Mouse (Mus musculus) embryo, embryonic 10 days (tissue): ENCODE data around the gene Sdc3.

Source experiments
- DNase-seq: peaks from one replicate; pipeline ENCODE4 v3.0.0-alpha.2; 2015; ENCODE audit warnings: low spot score

Gene Sdc3

DNA sequence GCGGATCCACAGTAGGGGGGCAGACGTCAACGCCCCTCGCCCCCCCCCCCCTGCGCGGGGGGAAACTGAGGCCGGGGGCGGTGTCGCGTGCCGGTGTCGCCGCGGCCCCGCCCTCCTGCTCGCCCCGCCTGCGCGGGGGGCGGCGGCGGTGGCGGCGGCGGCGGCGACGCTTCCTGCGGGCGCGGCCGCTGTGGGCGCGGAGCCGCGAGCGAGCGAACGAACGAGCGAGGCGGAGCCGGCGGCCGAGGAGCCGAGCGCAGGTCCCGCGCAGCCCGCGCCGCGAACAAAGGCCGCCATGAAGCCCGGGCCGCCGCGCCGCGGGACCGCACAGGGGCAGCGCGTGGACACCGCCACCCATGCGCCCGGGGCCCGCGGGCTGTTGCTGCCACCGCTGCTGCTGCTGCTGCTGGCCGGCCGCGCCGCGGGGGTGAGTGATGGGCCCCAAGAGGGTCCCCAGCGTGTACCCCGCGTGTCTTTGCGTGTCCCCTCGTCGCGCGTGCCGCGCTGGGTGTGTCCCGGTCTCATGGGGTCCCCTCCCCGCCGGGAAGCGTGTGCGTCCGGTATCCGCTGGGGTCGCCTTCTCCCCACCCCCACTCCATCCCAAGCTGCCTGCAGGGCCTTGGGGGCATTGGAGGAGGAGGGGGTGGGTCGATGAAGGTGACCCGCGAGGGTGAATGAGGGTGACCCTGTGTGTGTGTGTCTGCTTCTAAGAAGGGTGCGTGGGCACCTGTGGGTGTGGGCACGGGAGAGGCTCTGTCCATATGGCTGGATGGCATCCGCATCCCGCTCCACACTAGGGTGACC lies at the start of gene Sdc3:
Gene Sdc3 (plus strand): TSS at position 162 of the 804 bp plus-strand sequence.
- no peak for DNase-seq

DNA sequence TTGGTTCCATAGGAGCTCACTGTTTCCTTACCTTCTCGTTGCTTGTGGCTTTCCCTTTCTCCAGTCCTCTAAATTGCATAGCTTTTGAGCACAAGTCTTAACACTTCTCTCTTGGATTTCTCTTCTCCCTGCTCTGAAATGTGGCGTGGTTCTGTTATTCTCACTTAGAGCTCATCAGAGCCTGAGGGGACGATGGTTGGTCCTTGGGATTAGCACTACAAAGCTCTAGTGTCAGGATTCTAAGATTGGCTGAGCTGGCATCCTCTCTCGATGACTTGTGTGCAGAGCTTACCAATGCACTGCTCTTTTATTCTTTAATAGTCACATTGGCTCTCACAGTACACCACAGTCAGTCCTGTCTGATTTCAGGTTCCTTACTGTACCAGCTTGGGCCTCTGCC lies 48.3 kb upstream of the Sdc3 start:
- DNase-seq = no peak

DNA sequence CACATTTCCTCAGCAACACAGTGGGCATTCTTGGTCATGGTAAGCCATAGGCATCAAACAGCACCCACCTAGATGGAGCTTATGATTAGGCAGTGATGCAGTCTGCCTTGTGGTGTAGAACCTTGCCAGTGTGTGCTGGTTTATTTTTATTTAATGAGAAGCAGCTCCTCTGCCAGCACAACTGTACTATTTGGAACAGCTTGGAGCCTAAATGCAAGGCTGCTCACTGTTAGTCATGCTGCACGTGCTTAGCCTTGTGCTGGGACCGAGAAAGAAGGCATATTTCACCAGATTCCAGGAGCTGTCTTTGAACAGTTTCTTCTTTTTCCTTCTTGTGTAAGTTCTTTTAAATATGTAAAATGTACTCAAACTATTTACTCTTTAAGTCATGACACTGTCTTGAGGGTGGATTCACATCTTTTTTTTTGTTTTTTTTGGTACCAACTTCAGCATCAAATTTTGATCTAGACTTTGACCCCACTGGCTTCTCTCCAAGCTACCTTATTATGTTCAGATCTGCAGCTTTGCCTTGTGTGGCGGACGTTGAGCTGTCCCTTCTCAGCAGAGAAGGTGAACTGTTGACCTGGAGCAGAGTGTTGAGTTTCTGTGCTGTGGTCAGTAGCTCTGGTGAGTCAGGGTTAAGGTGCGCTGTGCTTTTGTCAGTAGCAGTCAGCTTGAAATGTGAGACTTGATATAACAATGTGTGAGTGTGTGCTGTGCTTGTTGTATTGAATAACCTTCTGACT lies 46.6 kb upstream of the Sdc3 start:
- DNase-seq = no peak

DNA sequence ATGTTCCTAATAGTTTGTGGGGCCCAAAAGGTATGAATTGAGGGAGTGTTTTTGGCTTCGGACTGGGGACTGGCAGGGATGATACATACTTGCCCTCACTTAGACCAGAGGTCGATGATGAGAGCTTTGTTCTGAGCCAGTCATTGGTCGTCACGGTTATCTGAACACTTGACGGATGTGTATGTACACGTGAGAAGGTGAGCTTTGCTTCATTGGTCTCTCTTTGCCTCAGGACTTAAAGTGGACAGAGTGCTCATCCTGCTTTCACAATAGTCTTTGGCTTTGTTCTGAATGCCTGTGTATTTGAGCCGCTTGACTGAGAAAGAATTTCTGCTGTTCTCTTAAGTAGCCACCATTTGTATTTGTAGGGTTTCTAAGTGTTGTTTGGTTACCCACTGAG lies 42.8 kb upstream of the Sdc3 start:
- no peak for DNase-seq

DNA sequence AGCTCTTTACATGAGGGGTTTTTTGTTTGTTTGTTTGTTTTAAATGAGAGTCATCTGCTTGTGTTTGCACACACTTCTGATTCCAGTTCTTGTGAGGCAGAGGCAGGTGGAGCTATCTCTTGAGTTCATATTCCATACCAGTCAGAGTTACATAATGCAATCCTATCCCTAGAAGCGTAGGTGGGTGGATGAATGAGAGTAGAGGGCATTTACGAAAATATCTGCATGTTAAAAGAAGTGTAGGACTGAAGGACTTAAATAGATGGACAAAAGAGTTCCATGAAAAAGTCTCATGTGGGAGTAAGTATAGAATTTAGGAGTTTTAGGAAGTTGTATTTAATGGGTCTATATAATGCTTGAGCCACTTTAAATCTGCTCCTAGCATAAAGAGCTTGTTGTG lies 40.4 kb upstream of the Sdc3 start:
- DNase-seq = no peak

DNA sequence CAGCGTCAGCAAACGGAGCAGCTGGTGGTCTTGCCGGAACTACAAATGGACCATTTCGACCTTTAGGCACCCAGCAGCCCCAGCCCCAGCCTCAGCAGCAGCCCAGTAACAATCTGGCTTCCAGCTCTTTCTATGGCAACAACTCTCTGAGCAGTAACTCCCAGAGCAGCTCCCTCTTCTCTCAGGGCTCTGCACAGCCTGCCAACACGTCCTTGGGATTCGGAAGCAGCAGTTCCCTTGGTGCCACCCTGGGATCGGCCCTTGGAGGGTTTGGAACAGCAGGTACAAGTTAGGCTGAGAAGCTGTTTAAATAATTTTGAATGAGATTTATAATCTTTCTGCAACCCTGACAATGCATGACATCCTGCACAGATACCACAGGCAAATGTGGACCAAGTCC lies 39.7 kb upstream of the Sdc3 start:
- DNase-seq = no peak

DNA sequence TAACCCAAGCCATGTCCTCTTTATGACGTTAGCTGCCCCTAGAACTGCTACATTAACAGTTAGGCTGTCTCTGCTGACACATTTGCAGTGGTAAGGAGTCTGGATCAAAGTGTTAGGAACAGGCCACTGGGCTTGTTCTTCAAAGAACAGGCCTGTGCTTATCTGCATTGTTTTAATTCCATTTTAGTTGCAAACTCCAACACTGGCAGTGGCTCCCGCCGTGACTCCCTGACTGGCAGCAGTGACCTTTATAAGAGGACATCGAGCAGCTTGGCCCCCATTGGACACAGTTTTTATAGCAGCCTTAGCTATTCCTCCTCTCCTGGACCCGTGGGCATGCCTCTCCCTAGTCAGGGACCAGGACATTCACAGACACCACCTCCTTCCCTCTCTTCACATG lies 38.6 kb upstream of the Sdc3 start:
- DNase-seq = no peak

DNA sequence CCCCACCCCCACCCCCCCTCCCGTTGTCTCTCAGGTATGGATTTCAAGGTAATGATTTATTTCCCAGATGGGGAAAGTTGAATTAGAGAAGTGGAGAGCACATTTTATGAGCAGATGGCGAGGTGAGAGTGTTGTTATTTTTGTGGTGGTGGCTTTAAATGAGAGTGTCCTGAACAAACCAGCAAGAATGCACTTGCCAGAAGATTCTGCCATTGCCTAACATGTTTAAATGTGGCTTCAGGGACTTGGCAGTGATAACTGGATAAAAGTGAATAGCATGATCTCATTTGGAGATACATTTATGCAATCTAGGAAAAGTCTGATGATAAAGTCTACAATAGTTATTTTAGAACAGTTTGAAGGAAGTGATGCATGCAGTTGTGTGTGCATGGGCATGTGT lies 37.6 kb upstream of the Sdc3 start:
- DNase-seq = no peak

DNA sequence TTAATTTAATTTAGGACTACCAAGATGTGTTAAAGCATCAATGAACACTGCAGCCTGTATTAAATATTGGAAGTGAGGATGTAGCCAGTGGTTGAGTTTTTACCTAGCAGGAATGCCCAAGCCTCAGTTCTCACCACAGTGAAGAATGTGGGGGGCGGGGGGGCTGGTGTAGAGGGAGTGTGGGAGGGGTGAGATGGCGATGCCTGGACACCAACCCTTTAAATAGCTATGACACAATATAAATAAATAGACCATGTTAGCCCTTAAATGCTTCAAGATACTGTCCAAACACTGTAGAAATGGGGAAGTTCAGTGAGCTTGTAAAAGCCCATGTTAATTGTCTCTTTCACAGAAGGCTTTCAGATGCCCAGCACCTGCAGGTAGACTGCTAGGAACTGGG lies 32.5 kb upstream of the Sdc3 start:
- DNase-seq = no peak

DNA sequence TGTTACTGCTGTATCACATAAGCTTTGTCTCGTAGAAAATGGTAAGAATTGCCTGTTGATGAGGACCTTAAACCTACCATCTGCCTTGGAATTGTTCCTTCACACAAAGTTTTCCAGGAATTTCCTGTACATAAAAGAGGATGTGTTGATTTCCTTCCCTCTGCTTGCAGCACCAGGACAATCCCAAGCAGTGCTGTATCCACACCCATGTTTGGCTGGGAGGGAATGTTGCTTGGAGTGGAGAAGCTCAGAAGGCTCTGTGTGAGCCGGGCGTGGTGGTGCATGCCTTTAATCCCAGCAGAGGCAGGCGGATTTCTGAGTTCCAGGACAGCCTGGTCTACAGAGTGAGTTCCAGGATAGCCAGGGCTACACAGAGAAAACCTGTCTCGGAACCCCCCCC lies 30.5 kb upstream of the Sdc3 start:
- DNase-seq = no peak

DNA sequence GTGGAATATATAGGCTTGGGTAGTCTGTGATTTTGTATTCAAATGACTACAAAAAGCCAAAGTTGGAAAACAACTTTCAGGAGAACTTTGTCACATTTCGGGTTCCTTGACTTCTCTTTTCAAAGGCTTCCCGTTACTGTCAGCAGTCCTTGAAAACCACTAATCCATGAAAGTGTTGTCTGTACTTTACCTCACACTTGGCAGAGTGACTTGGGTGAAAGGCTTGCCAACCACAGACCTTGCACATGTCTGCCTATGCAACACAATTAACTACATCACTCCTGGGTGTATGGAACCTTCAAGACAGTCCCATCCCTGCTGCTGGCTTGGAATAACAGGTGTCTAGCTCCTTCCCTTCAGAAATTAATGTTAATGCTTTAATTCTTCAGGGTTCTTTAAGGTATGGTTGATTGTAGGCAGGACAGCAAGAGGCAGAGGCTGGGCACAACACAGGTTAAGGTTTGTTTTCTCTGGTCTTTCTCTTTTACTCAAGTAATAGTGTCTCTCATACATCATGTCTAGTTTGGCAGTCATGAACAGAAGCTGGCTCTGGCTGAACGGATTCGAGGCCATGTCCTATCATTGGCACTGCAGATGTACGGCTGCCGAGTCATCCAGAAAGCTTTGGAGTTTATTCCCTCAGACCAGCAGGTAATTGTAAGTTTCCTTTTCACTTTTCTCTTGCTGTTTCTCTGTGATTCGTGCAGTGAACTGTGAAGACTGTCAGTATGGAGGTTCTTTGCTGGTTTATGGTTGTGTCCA lies 26.8 kb upstream of the Sdc3 start:
- no peak for DNase-seq

DNA sequence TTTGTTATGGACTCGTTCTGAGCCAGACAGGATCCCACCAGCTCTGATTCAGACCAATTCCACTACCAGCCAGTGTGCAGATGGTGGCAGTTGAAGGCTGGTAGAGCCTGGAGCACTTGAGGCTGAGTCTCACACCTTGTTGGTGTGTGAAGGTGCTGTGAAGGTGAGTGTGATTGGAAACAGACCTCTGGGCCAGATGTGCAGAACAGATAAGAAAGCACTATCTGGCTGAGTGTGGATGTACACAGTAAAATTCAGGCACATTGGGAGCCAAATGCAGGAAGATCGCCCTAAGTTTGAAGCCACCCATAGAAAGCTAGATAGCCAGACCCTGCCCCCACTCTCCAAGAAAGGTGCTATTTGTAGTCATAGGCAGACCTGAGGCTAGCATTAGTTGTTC lies 25.9 kb upstream of the Sdc3 start:
- no peak for DNase-seq

DNA sequence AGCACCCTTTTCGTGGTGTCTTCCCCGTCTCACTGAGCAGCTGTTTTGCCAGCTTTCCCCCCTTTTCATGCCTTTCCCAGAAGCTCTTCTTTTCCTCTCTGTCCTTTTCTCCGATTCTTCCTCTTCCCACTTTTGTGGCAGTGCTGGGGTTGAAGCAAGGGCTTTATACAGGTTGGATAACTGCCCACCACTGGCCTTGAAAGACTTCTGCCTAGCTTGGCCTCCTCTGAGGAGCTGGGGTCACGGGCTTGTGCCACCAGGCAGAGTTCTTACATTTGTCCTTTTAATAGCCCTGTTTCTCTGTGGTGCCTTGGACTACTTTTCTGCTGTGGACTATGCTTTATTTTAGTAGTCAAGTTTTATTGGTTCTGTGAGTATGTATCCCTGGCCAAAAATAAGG lies 25.4 kb upstream of the Sdc3 start:
- no peak for DNase-seq

DNA sequence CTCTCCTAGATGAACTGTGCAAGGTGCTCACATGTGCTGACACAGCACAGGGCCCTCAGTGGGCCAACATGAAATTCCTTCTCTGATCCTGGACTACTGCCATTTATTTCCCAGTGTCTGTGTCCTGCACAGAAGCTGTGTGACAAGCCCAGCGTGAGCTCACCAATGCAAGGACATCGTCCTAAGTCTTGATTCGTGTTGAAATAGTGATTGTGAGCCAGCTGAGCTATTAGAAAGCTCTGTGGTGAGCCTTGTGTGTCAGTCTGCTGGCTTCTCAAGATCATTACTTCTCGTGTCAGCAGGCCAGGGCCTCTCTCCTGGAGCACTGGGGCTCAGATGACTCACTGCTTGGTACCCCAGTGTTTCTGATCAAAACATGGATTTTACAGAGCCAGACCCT lies 18.4 kb upstream of the Sdc3 start:
- DNase-seq = no peak

DNA sequence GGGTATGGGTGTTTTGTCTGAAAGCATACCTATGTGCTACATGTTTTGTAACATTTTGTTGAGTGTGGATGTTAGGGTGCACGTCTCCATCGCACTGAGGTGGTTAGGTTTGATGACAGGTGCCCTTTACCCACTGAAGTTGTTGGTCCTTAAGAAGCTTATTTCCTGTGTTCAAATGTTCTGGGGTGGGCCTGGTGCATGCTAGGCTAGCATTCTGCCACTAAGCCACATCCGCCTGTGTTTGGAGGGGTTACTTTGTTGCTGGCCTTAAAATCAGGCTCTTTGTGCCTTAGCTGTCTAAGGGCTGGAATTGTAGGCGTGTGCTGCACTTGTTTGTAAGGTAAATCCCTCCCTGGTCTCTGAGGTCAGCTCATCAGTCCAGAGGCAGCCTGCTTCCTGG lies 17.5 kb upstream of the Sdc3 start:
- no peak for DNase-seq

DNA sequence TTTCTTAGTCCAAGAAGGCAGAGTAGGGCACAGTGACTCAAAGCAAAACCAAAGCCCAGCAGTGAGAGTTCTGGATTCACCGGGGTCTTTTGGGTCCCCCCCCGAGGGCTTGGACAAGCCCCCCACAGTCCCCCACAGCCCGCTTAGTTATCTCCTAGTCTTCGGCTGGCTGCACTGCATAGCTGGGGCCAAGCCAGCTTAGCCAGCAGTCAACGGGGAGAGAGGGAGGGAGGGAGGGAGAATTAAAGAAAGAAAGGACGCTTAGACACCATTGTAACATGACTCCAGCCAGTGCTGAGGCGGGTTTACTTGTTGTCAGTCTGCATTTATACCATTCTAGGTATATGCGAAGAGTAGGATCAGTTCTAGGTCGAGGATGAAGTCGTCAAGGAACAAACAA lies 14.7 kb upstream of the Sdc3 start:
- no peak for DNase-seq

DNA sequence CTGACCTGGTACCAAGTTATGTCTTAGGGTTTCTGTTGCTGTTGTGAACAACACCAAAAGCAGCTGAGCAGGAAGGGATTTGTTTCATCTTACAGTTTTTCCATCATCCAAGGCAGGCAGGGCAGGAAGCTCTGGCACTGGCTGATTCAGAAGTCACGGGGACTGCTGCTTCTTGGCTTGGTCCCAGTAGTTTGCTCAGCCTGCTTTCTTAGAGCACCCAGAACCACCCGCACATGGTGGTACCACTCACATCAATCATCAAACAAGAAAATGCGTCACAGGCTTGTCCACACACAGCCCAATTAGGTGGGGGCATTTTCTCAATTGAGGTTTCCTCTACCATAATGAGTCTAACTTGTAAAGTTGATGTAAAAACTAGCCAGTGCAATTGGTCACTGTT lies 13.3 kb upstream of the Sdc3 start:
- DNase-seq = no peak

DNA sequence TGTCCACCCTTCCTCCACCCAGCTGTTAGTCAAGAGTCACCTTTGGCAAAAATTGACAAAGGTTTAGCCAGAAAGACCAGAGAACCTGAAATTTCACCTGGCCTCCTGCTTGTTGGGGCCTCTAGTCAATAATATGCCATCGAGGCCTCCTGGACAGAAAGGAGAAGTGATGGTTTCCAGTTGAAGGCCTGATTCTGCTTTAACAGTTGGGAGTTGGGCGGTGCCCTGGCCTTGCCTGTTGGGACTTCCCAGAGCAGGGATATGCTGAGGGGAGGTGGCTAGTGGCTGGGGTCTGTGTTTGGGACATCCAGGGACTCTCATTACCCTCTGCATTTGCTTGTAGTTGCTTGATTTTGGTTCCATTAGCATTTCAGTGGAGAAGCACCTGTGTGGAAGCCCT lies 9.8 kb upstream of the Sdc3 start:
- DNase-seq = no peak

DNA sequence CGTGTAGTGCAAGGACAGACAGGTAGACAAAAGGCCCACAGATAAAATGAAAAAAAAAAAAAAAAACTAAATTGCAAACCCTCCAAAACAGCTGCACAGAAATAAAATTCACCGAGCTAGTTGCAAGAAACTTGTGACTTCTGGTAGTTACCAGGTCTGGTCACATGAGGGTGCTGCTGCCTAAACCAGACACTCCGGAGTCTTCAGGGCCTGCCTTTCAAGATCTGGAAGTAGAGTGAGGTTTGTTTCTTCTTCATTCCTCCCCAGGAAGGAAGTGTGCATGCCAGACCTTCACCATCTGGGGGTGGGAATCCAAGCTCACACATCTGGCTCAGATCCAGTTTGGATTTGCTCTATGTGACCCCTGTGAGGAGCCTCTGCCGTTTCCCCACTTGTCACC lies 7.6 kb upstream of the Sdc3 start:
- DNase-seq = peak; percentile 80

DNA sequence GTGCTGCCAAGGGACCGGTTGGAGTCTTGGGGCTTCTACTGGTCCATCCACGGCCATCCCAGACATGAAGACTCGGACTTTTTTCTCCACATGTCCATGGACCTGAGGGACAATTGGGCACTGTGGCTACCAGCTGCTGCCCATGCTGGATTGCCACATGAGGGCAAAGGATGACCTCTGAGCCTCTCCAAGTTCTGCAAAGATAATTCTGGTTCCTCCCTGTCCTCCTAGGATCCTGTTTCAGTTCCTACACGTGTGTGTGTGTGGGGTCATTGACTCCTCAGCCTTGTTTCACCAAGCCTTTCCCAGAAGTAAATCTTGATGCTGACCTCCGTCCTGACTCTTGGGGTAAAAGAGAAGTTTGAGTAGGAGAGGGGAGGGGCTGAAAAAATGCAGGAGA lies 4.8 kb upstream of the Sdc3 start:
- DNase-seq = no peak

DNA sequence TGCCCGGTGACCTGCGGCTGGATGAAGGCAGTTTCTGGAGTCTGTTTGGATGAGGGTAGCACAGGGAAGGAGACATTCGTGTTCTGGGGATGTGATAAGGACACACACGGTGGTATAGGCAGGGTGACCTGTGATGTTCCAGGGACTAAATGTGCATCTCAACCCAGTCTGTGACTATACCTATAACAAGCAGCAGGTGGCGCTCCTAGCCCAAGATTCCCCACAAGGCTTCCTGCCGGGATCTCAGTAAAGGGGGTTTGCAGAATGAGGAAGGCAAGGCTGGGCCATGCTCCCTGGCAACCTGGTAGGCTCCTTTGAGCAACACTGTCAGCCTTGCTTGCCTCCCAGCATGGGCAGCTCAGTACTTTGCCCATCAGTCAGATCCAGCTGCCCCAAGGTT lies 2.2 kb upstream of the Sdc3 start:
- peak; percentile 90 for DNase-seq

DNA sequence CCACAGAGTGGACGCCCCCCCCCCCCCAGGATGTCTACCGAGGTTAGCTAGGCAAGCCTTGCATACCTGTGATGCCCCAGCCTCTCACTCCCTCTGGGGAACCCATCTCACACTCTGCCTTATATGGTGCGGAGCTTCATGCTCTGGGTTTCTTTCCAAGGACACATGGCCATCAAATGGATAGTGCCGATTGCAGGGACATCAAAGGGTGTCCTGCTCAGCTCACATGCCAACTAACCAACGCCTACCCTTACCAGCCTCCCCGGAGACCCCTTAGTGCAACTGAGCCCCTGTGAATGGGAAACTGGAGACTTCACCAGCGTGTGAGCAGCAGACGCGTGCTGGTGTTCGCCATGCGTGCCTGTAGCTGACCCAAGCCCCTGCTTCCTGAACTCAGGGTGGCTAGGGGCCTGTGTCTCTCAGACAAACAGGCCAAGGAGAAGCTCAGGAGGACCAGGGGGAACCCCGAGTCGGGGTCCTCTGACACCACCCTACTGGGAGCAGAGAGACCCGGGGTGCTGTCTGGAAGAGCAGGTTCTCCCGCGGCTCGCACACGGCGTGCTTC lies 444 bp upstream of the Sdc3 start:
- peak; percentile 62 for DNase-seq

DNA sequence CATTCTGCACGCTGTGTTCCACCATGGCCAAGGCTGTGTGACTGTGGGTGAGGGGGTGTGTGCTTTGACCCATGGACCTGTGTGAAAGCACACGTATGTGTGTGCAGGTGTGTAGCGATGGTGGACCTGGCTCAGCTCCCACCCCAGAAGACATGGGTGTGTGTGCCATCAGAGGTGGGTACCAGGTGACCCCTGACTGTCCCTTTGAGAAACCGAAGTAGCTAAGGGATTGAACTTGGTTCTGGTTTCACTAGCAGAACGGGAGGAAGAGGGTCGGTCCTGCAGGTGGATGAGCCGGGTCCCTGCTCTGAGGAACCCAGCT lies 804 bp downstream of the Sdc3 start:
- no peak for DNase-seq
